Mouse (Mus musculus) skeletal muscle tissue, adult 2 months (tissue): ENCODE measurements around the gene Klf3.

Experiments used
- DNase-seq: peaks from one replicate; pipeline ENCODE4 v3.0.0-alpha.2; 2012; ENCODE audit warnings: low read depth, low spot score

The Klf3 gene

DNA sequence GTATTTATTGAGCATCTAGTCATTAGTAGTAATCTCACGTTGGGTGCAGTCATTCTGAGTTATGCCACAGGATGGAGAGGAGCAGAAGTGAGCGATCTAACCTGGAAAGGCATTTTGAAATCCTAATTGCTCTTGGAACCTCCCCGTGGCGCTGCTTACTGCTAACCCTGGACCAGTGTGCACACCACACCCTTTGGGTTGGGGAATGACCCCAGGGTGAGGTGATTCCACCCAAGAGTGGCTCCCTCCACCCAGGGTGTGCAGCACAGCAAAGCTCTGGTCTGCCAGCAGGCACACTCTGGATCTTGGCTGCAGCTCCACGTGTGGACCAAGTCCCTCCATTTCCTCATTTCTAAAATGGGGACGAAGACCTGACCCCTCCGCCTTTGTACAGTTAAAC lies 6.1 kb downstream of the Klf3 start:
- DNase-seq, result peak; percentile 70

DNA sequence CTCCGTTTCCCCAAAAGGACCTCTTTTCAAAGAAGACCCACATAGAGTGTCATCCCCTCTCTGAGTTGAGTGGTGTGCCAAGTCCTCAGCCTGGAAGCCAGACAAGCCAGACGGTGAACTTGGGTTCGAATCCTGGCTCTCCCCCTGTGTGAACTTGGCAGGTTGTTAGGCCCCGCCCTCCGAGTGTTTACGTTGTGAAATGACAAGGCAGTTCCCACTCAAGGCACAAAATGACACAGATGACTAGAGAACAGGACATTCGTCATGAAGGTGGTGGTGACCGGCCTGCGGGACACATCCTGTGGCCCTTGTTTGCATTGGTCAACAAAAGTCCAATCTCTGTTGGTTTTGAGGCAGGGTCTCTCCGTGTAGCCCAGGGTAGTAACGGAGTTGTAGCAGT lies 6.7 kb downstream of the Klf3 start:
- DNase-seq, result no peak

DNA sequence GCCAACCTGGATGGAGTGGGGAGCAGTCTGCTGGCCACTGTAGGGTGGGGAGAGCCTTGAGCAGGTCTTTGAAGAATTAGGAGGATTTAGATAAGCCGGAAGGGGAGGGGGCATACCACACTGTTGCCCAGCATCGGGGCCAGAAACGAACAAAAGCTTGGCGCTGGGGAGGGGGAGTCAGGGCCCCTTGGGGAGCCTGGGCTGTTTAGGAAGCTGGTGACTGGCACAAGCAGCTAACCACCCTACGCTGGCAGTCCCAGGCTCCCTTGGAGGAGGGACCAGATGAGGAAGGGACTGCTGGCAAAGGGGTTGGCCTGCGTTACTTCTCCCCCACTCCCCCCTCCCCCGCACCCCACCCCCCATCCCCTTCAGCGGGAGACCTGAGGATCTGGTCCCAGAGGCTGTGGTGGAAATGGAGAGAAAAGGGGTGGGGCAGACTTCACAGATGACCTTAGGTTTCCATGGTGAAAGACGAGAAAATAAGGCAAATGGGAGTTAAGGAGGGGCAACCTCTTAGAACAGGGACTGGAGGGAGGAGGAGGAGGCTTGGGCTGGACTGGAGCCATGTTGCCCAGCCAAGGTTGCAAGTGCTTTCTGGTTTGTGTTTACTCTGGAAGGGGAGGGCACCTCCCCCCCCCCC lies 7.8 kb downstream of the Klf3 start:
- peak; percentile 63 for DNase-seq

DNA sequence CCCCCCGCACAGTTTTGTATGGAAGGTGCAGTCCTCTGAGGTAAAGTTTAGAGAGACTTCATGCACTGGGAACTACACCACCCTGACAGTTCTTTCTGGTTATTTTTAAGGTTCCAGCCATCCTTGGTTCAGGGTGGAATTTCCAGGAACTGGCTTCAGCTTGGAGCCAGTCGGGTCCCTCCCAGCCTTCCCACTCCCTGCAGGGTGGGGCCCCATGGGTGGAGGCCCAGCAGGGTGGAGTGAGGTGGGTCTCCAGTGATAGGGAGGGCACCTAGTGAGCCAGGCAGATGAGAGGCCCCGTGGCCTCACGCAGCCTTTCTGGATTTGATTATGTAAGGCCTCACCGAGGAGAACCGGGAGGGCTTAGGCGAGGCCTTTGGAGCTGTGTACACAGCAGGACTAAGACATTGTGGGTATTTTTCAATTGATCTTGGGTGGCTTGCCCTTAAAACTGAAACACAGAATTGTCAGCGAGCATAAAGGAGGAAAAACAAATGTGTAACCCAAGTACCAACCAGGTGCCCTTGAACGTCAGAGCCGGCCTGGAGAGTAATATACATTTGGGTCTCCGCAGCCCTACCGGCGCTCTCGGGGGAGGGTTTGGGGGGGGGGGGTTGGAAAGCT lies 8.4 kb downstream of the Klf3 start:
- peak; percentile 76 for DNase-seq

DNA sequence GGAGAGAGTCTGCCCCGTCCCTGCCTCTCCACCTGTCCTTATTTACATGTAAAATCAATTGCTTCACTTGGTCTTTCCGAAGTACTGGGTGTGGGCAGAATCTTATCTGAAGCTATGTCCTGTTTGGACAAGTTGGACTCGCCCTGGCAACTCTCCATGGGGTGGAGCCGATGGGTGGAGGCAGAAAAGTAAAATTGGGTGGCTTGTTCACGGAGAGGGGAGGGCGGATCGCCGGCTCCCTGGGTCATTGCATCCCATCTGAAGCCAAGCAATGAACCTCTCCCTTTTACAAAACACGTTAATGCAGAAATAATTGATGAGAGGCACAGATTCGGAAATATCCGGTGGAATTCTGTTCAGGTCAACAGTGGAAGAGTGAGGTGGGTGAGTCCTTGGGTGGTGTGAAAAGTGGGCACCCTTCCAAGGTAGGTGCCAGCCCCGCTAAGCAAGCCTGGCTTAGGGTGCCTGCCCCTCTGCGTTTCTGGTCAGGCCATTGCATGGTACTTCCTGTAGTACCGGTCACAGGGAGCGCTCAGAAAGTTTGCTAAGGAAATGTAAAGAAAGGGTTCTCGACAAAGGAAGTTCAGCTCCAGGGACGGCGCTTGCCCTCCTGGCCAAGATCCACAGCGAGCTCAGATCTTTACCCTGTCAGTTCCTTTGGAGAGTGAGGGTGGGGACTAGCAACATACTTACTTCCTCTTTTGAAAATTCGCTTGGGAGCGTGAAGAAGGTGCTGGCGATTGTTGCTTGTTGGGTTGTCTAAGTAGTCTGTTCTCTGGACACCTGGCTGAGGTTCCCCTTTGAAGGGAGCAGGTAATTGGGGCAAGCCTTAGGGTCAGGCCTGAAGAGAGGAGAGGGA lies 9.2 kb downstream of the Klf3 start:
- DNase-seq, result peak; percentile 89

DNA sequence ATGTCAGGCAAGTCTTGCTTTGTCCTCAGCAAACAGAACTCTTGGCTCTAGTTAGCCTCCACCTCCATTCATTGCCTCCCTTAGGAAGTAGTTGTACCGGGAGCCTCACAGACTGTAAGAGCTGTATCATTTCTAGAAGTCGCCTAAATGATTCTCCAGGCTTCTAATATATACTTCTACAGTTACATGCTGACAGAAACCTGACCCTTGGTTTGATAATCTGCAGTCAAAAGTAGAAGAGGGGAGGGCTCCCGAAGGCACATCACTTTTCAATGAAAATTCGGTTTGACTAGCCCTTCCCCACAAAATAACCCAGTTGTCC lies 9.8 kb downstream of the Klf3 start:
- no peak for DNase-seq

DNA sequence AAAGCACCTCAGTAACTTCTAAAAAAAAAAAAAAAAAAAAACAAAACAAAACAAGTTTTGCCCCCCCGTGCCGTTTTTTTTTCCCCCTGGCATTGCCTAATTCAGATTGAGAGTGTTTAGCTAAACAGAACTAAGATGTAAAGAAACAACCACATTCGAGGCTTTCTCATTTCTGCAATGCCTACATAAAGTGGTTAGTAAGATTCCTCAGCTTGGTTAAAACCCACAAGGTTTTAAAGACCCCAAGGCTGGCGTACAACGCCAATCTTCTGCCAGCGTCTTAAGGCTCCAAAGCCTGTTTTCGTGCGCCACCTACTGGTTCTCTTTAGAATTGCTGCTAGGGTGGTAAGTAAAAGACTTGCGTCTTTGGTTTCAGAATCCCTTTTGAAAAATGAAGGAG lies 10.2 kb downstream of the Klf3 start:
- DNase-seq, result peak; percentile 90

DNA sequence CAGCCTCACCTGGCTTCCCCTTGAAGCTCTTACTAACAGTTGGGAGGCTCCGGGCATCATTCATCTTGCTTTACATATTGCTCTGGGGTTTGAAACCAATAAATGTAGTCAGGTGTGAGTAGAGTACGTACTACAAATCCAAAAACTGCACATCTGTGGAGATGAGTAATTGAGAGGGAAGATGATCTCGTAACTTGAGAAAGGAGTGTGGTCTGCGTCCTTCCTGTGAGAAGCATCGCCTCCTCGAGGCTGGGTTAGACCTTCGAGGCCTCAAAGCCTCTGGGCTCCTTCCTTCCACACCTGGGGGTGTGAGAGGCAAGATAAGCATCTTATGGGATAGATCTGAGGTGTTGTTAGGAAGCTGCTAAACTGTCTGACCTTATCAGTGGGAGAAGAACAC lies 11.2 kb downstream of the Klf3 start:
- DNase-seq, result no peak

DNA sequence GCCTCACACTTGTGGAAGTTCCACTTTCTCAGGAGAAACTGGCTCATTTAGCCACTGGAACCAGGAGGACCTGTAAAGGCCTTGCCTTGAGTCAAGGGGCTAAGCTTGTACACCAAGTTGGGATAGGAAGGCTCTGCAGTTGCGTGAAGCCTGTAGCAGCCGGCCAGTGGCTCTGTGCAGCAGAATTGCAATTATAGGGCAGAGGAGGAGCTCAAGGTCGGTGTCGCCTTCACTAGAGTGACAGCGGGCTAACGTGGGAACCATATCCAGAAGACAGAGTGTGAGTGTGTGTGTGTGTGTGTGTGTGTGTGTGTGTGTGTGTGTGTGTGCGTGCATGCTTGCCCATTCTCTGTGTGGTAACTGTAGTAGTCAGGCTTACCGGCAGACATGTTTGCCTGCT lies 12.4 kb downstream of the Klf3 start:
- no peak for DNase-seq

DNA sequence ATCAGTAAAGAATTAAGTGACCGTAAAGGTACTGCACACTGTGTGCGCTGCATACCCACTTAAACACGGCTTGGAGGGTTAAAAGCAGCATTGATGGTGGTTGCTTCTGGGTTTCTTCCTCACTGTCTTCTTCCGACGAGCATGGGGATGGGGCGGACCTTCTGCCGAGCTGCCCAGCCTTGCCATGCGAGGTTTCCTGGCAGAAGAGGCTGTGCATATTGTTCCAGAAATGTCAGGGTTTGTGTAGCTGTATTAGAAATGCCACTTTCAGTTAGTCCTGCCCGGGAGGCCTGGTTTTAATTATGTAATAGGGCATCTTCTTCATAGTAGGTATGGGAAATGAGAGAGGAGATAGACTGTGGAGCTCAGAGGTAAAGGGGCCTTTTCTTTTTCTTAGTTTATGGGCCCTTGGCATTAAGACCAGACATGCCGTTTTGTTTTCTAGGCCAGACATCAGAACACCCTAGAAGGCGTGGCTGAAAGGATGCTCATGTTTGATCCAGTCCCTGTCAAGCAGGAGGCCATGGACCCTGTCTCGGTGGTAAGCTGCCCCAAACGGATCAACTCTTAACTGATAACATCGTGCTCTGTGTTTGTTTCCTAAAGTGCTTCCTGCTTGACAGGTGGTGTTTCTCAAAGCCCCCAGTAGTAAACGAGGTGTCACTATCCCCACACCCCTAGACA lies 13.2 kb downstream of the Klf3 start:
- no peak for DNase-seq

DNA sequence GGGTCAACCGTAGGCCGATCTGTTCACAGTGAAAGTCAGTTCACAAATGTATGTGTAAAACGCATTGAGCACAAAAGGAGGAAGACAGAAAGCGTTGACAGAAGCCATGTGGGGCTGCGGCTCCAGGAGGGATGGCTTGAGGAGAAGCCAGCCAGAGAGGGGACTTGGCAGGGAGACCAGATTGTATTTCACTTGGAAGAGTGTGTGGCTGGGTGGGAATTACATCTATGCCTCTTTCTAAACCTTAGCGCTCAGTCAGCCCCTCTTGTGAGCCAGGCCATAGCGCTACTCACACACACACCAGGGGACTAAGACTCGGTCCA lies 13.7 kb downstream of the Klf3 start:
- no peak for DNase-seq

DNA sequence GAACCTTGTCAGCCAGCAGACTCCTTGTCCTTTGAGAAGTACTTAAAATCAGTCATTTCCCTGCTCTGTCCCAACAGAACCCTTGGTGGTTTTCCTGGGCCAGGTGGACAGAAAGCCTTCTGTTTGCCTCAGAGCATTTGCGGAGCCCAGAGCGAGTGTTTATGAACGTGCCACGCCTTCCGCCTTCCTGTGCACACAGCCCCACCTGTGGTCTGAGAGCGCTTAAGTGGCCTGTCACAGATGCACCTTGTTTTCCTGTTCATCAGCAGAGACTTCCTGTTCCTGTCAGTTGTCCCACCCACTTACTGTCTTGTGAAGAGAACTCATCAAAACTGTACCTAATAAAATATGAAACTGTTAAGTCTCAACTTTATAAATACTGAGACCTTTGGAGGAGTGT lies 16.2 kb downstream of the Klf3 start:
- no peak for DNase-seq

DNA sequence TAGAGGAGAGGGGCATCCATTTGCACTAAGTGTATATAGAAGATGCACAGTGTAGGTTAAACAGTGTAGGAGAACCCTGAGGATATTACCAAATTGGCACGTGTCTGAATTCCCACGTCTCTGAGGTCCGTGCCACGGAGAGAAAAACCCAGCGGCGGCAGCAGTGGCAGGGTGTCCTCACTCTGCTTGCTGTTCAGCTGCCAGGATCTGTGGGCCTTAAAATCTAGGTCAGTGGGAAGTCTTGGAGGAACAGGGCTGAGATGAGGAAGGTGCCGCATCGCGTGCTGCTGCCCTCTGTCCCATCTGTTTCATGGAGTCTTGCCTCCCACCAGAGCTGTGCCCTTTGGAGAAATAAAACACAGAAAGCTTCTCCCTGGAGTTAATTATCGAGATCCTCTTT lies 16.9 kb downstream of the Klf3 start:
- no peak for DNase-seq

DNA sequence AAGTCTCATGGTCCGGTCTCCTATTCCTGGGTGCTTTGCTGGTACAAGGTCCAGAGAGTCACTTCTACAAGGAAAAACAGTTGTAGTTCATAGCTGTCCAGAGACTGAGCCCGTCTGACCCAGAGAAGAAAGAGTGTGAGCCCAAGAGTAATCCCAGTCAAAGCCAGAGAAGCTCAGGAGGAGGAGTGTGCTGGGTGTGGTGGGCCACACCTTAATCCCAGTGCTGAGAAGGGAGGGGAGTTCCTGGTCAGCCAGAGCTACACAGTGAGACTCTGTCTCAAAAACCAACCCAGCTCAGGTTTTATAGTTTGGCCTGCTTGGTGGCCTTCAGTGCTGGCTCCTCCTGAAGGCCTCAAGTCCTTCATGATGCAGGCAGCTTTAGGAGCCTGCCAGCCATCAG lies 18.1 kb downstream of the Klf3 start:
- DNase-seq, result no peak

DNA sequence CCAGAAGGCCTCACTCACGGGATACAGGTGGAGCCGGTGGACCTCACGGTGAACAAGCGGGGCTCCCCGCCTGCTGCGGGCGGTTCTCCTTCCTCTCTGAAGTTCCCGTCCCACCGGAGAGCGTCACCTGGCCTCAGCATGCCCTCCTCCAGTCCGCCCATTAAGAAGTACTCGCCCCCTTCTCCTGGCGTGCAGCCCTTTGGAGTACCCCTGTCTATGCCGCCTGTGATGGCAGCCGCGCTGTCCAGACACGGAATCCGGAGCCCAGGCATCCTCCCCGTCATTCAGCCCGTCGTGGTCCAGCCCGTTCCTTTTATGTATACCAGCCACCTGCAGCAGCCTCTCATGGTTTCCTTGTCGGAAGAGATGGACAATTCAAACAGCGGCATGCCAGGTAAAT lies 18.8 kb downstream of the Klf3 start:
- DNase-seq, result no peak

DNA sequence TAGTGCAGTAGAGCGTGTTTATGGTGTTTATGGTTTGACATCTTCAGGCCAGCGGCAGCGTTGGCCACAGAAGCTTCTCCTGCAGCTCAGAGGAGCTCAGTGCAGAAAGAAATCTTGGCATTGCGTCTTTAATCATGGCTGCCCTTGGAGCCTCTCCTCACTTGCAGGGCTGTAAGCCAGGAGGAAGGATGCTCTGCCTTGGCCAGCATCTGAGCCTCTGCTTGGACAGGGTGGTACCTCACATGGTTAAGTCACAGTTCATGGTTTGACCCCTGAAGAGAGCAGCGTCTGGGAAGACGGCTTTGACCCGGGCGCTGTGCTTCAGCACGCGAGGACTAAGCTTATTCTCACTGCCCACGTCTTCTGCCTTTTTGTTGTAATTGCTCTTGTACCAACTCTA lies 20.2 kb downstream of the Klf3 start:
- DNase-seq, result no peak

DNA sequence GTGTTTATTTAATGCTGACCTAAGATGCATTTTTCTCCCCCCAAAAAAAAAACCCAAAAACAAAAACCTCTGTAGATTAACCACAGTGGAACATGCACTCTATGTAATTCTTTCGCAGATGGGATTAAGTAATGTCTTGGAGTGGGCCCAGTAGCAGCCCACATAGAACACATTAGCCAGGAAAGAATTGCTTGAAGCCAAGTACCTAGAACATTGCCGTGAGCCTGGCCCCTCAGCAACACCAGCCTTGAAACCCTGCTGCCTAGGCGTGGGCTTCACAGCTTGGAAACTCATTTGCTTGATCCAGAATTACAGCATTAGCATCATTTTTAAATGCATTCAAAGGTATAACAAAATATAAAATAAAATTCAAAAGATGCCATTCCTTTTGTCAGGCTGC lies 21.6 kb downstream of the Klf3 start:
- no peak for DNase-seq

DNA sequence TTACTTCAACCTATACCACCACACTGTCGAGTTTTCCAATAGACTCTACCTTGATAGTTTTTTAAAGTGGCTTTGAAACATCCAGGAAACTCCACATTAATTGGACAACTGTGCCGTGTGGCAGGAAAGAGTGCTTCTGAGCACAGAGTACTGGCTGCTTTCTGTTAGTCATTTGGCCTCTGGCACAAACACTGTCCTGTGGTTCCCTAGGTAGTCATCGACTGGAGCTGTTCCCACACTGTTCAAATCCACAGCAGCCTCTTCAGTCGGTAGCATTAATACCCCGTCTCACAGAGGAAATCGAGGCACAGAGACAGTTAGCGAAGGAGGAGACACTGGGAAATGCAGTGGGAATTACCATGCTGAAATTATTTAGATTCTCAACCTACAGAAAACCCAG lies 22.3 kb downstream of the Klf3 start:
- DNase-seq, result no peak

DNA sequence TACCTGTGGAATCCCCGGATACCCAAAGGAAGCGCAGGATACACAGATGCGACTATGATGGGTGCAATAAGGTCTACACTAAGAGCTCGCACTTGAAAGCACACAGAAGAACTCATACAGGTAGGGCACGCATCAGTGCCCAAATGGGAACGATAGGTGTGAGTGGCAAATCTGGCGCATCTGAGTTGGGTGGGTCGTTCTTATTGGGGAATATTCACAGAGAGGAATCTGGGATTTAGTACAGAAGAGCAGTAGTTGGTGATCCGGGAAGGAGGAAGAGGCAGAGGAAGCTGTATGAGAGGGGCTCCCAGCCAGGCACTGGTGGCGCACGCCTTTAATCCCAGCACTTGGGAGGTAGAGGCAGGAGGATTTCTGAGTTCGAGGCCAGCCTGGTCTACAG lies 24.0 kb downstream of the Klf3 start:
- DNase-seq, result no peak

DNA sequence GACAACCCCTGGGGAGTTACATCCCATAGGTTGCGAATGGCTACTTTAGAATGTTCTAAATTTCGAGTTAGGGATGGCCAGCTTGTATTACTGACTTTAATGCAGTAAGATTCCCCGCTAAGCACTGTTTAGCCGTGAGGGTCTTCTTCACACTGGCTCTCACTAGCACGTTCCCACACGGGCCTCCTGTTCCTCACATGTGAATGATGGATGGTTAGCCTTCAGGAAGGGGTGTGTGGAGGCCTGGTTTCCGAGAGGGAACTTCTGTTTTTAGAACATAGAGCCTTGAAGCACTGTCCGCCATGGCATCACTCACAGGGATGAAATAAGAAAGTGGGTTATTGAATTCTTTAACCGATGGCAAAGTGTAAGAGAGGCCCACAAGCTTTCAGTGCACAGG lies 25.1 kb downstream of the Klf3 start:
- DNase-seq, result no peak

DNA sequence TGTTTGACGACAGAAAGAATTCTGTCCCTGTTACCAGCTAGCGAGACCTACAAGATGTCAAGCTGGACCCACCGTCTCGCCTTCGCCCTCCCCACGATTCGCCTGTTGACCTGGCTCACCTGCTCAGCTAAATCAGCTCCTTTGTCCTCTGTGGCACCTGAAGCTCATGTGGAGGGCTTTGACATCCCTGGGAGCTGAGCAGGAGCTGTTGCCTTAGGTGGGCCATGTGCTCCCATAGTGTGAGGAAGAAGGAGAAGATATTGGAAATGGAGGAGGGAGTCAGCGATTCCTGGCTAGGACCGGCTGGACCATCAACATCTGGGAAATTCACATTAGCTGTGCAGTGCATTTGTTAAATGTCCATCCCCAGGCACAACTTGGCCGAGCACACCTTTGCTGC lies 26.4 kb downstream of the Klf3 start:
- DNase-seq, result no peak

DNA sequence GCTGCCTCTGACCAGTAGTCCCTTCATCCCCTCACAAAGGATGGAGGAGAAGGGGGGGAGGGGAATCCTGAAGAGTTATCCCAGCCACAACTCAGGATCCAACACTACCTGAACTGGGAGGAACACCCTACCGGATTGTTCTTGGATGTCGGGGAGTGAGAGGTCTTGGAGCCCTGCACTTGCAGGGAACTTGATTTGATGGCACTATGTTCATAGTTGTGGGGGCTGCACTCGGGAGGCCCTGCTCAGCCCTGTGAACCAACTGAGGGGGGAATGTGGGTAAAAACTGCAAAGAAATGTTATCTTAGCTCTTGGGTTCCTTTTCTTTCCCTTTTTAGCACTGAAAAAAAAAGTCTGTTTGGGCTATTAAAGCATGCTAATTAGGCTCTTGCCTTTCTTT lies 27.6 kb downstream of the Klf3 start:
- DNase-seq, result no peak

DNA sequence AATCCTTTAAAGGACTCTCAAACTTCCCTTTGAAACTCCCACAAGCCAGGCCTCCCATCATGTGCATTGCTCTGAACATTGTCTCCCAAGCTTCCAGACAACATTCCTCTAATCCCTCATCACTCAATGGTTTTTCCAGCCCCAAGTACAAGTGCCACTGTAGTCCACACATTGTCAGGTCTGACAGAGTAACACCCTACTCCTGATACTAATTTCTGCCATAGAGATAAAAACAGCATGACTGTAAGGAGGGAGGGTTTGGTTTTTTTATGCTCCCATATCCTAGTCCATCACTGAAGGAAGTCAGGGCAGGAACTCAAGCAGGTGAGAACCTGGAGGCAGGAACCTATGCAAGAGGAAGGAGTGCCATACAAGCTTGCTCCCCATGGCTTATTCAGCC lies 30.2 kb downstream of the Klf3 start:
- no peak for DNase-seq
